Mouse (Mus musculus): Measurements from ENCODE around the gene Zbtb9. TPM values are rescaled to one million over a fixed set of nuclear protein-coding genes. Genes with fewer than 3 reads are reported as not detected.
A peak's percentile ranks its signal among the peaks of the same experiment; 100 is the strongest.
"Not testable (repeated sequence)": the region's sequence is repeated elsewhere in the genome, so short reads cannot be mapped to it uniquely, and the experiment has no call there.

Gene Zbtb9
- polyA plus RNA-seq (2015; fragmentation: Nextera tagmentation; extraction: Ambion mirVana) = 13.8 and 14.8 TPM in 2 replicates

DNA sequence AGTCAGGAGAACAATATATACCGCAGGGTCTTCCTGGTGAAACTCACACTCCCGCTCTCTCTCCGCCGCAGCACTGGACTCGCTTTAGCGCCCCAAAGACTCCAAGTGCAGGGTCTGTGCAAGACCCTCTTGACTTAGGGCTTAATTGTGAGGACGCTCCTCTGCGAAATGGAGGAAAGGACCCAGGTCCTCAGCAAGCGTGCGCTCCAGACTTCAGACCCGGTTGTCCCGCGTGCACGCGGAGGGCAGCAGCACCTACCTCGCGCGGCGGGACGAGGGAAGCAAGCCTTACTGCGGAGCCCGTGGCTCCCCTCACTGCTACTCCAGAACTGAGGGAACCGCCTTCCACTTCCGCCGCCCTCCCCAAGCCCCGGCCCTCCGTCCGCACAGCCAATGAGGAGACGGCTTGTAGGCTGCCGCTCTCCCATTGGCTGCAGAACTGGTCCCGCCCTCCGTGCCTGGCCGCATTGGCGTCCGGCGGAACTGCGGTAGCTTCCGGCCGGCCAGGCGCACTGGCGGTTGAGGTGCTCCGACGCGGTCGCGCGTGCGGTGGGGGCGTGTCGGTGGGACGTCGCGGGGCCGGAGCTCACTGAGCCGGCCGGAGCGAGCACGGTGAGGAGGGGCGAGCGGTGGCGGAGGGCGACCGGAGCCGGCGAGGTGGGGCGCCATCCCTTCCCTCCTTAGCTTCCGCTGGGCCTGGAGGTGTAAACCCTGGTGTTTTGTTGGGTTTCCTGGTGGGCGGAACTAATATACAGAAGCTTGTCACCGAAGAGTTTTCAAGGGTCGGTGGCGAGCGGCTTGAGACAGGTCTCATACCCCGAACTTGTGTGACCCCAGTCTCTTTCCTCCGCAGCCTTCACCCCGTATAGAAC lies at the start of gene Zbtb9:
Gene Zbtb9 (plus strand): TSS at position 465 of the 872 bp plus-strand sequence.
- Histone ChIP-seq H3K36me3 (ENCODE audit: control insufficient read depth, insufficient read depth, low read length) (peaks cover 2% of the 10 kb centered on the region; the same call in 1 of the 2 replicates), H3K4me1 (ENCODE audit: control insufficient read depth, insufficient read depth, low read length) (peaks cover 25% of the 10 kb centered on the region)

DNA sequence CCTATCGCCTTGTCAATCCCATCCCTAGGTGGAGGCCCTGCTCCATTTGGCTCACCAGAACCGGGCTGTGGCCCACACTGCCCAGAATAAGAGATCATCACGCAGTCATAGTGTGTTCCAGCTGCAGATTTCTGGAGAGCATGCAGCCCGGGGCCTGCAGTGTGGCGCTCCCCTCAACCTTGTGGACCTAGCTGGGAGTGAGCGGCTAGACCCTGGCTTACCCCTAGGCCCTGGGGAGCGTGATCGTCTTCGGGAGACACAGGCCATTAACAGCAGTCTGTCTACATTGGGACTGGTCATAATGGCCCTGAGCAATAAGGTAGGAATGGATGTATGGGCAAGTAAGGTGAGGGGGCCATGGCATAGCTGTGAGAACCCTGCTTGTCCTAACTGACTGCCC lies 47.6 kb upstream of the Zbtb9 start:
- H3K4me3 ChIP-seq (ENCODE audit: low read length); H3K27me3 ChIP-seq (replicated peaks; ENCODE audit: control insufficient read depth, insufficient read depth, low read length); H3K9me3 ChIP-seq (ENCODE audit: control insufficient read depth, low read length); H3K9ac ChIP-seq (ENCODE audit: low read depth, low read length); H3K4me2 ChIP-seq (ENCODE audit: low read depth, low read length); H3K36me3 ChIP-seq (ENCODE audit: control insufficient read depth, insufficient read depth, low read length); ATAC-seq; H3K4me1 ChIP-seq (ENCODE audit: control insufficient read depth, insufficient read depth, low read length); H3K27ac ChIP-seq (ENCODE audit: low read length): not testable (repeated sequence)
- 97% methylated on average over 9 of the region's 9 CpGs for WGBS

More for the DNA sequence above, at the start of gene Zbtb9:
- peak; percentile 100 for ATAC-seq
- H3K4me3 ChIP-seq (ENCODE audit: low read length) = peak within 1 kb of the TSS; percentile 90
- H3K27ac ChIP-seq (ENCODE audit: low read length) = peak within 1 kb of the TSS; percentile 86
- no peaks in the 10 kb centered on the region for H3K9me3 ChIP-seq (ENCODE audit: control insufficient read depth, low read length)
- under 1% methylated on average over 75 of the region's 75 CpGs for WGBS
- H3K4me2 ChIP-seq (ENCODE audit: low read depth, low read length) = peak within 1 kb of the TSS; percentile 76
- H3K9ac ChIP-seq (ENCODE audit: low read depth, low read length) = peak within 1 kb of the TSS; percentile 88
- no peaks in the 10 kb centered on the region for H3K27me3 ChIP-seq (replicated peaks; ENCODE audit: control insufficient read depth, insufficient read depth, low read length)

DNA sequence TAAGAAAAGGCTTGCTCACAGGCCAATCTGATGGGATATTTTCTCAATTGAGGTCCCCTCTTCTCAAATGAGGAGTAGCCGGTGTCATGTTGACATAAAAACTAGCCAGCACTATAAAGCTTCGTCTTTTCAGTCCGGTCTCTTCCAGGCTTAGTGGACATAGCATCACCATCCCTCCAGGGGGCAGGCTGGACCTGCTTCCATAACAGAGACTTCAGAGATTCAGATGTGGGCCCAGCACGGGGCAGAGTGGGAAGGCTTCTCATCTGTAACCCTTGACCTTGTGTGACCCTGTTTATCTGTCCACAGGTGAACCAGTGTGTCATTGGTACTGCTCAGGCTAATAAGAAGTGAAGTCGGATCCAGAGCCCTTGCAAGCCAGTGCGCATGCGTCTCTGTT lies 41.2 kb upstream of the Zbtb9 start:
- H3K27me3 ChIP-seq (replicated peaks; ENCODE audit: control insufficient read depth, insufficient read depth, low read length); ATAC-seq; H3K4me2 ChIP-seq (ENCODE audit: low read depth, low read length); H3K9ac ChIP-seq (ENCODE audit: low read depth, low read length); H3K27ac ChIP-seq (ENCODE audit: low read length); H3K9me3 ChIP-seq (ENCODE audit: control insufficient read depth, low read length); H3K4me3 ChIP-seq (ENCODE audit: low read length): not testable (repeated sequence)
- peaks cover 12% of the 10 kb centered on the region; the same call in 1 of the 2 replicates for H3K4me1 ChIP-seq (ENCODE audit: control insufficient read depth, insufficient read depth, low read length)
- H3K36me3 ChIP-seq (ENCODE audit: control insufficient read depth, insufficient read depth, low read length) = peaks cover 14% of the 10 kb centered on the region
- 51% methylated on average over 7 of the region's 7 CpGs for WGBS

DNA sequence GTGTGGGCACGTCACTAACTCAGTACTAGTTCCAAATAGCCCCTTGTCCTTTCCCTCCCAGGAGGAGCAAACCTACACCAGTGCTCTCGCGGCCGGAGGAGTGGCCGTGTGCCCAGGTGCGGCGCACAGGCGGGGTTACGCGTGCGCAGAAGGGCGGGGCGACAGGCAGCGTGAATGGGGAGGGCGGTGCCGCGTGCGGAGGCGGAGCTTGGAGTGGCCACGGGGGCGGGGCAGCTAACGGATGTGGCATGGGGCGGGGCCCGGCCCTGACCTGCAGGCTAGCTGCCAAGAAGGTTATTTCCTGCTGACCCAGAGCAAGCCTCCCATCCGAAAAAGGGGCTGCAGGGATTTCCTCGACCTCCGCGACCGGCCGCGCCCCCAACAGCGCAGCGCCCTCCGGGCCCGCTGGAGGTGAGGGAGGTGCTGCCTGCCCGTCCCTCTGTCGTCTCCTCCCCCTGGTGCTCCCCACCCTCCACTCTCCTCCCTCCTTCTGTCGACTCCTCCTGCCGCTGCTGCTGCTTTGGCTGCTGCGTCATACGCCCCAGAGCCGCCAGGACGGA lies 40.0 kb upstream of the Zbtb9 start, which contains the start of gene Phf1:
Gene Phf1 (plus strand): TSS at position 214 of the 560 bp plus-strand sequence.
- no peaks in the 10 kb centered on the region for H3K9me3 ChIP-seq (ENCODE audit: control insufficient read depth, low read length)
- H3K4me3 ChIP-seq (ENCODE audit: low read length) = peak within 1 kb of the TSS; percentile 76
- peaks cover 15% of the 10 kb centered on the region; the same call in 1 of the 2 replicates for H3K36me3 ChIP-seq (ENCODE audit: control insufficient read depth, insufficient read depth, low read length)
- peak within 1 kb of the TSS; percentile 80 for H3K27ac ChIP-seq (ENCODE audit: low read length)
- peak within 1 kb of the TSS; percentile 77 for H3K9ac ChIP-seq (ENCODE audit: low read depth, low read length)
- H3K27me3 ChIP-seq (replicated peaks; ENCODE audit: control insufficient read depth, insufficient read depth, low read length) = no peaks in the 10 kb centered on the region
- peak; percentile 92 for ATAC-seq
- peak within 1 kb of the TSS; percentile 87 for H3K4me2 ChIP-seq (ENCODE audit: low read depth, low read length)
- H3K4me1 ChIP-seq (ENCODE audit: control insufficient read depth, insufficient read depth, low read length) = peaks cover 19% of the 10 kb centered on the region
- WGBS = under 1% methylated on average over 43 of the region's 43 CpGs

DNA sequence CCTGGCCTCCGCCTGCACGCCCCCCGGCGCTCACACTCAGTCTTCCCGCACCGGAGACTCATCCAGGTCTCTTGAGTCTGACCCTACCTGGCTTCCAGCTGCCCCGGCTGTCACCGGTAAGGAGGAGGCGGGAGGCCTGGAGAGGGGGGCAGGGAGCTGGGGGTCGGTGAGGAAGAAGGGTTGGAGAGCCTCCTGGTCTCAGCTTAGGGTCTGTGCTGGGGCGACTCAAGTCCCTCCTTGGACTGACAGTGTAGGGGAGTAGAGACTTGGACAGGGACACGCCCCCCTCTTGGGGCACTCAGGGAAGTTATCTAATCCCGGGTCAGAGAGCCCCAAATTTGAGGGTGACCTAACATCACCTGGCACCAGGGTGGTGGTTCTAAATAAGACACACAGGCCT lies 39.5 kb upstream of the Zbtb9 start:
- H3K36me3 ChIP-seq (ENCODE audit: control insufficient read depth, insufficient read depth, low read length) = peaks cover 15% of the 10 kb centered on the region; the same call in 1 of the 2 replicates
- ATAC-seq = no peak; the same call in 1 of the 2 replicates
- 7% methylated on average over 13 of the region's 13 CpGs for WGBS
- no peaks in the 10 kb centered on the region for H3K9me3 ChIP-seq (ENCODE audit: control insufficient read depth, low read length)
- no peaks in the 10 kb centered on the region for H3K27me3 ChIP-seq (replicated peaks; ENCODE audit: control insufficient read depth, insufficient read depth, low read length)
- peaks cover 24% of the 10 kb centered on the region for H3K4me1 ChIP-seq (ENCODE audit: control insufficient read depth, insufficient read depth, low read length)
- H3K4me3 ChIP-seq (ENCODE audit: low read length) = peak overlapping the region; percentile 76
- H3K9ac ChIP-seq (ENCODE audit: low read depth, low read length) = peak overlapping the region; percentile 77
- peak overlapping the region; percentile 87 for H3K4me2 ChIP-seq (ENCODE audit: low read depth, low read length)
- peak overlapping the region; percentile 80 for H3K27ac ChIP-seq (ENCODE audit: low read length)

DNA sequence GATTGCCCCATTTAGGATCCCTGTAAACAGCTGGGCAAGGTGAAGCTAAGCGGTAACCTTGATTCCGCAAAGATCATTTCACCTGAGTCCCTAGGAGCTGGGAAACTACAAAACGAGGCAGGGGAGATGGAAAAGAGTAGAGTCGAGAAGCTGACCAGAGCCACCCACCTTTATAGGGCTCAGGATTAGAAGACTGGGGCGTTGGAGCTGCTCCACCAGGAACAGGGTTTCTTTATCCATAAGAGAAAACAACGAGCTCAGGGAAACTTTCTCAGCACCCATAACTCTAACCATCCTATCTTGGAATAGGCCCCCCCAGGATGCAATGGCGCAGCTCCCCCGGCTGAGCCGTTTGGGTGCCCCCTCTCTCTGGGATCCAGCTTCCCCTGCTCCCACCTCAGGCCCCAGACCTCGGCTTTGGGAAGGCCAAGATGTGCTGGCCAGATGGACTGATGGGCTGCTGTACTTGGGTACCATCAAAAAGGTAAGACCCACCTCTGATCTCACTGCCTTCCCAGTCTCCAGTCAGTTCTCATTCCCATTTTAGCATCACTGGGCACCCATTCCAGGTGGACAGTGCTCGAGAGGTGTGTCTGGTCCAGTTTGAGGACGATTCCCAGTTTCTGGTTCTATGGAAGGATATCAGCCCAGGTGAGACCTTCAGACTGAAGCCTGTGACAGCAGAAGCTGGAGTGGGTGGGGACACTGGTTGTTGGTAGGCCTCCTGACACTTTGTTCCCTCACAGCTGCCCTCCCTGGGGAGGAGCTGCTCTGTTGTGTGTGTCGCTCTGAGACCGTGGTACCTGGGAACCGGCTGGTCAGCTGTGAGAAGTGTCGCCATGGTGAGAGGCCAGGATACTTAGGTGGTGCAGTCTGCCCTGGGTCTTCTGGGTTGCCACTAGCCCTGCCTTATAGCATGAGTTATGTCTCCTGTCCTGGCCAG lies 38.8 kb upstream of the Zbtb9 start:
- no peak overlapping the region for H3K27ac ChIP-seq (ENCODE audit: low read length)
- no peaks in the 10 kb centered on the region for H3K9me3 ChIP-seq (ENCODE audit: control insufficient read depth, low read length)
- H3K36me3 ChIP-seq (ENCODE audit: control insufficient read depth, insufficient read depth, low read length) = peaks cover 15% of the 10 kb centered on the region; the same call in 1 of the 2 replicates
- WGBS = 78% methylated on average over 16 of the region's 16 CpGs
- H3K4me3 ChIP-seq (ENCODE audit: low read length) = peak overlapping the region; percentile 76
- H3K4me1 ChIP-seq (ENCODE audit: control insufficient read depth, insufficient read depth, low read length) = peaks cover 26% of the 10 kb centered on the region
- H3K27me3 ChIP-seq (replicated peaks; ENCODE audit: control insufficient read depth, insufficient read depth, low read length) = no peaks in the 10 kb centered on the region
- H3K9ac ChIP-seq (ENCODE audit: low read depth, low read length) = peak overlapping the region; percentile 77
- ATAC-seq = no peak
- H3K4me2 ChIP-seq (ENCODE audit: low read depth, low read length) = peak overlapping the region; percentile 87

DNA sequence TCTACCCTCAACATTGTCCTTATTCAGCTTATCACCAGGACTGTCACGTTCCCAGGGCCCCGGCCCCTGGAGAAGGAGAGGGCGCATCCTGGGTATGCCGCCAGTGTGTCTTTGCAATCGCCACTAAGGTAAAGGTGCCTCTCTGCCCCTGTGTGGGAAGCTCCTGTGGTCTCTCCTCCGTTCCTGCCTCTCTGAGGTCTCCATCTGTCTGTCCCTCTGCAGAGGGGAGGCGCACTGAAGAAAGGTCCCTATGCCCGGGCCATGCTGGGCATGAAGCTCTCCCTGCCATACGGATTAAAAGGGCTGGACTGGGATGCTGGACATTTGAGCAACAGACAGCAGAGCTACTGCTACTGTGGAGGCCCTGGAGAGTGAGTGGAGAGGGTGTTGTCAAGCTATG lies 37.9 kb upstream of the Zbtb9 start:
- ATAC-seq = no peak
- H3K4me2 ChIP-seq (ENCODE audit: low read depth, low read length) = no peak overlapping the region
- H3K9me3 ChIP-seq (ENCODE audit: control insufficient read depth, low read length) = no peaks in the 10 kb centered on the region
- H3K4me1 ChIP-seq (ENCODE audit: control insufficient read depth, insufficient read depth, low read length) = peaks cover 27% of the 10 kb centered on the region
- no peak overlapping the region for H3K4me3 ChIP-seq (ENCODE audit: low read length)
- no peaks in the 10 kb centered on the region for H3K27me3 ChIP-seq (replicated peaks; ENCODE audit: control insufficient read depth, insufficient read depth, low read length)
- H3K36me3 ChIP-seq (ENCODE audit: control insufficient read depth, insufficient read depth, low read length) = peaks cover 15% of the 10 kb centered on the region; the same call in 1 of the 2 replicates
- H3K9ac ChIP-seq (ENCODE audit: low read depth, low read length) = no peak overlapping the region
- H3K27ac ChIP-seq (ENCODE audit: low read length) = no peak overlapping the region
- WGBS = 92% methylated on average over 9 of the region's 9 CpGs

DNA sequence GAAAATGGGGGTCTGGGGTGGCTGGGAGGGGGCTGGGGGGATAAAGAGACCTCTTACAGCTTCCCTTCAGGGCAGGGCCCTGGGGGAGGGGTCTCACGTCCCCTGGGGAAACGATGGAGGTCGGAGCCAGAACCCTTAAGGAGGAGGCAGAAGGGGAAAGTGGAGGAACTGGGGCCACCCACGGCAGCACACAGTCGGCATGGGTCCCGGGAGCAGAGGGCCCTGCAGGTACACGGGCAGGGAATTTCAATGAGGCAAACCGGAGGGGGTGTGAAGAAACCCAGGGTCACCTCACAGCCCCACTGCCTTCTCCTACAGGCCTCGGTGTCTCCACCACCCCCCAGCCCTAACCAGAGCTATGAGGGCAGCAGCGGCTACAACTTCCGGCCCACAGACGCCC lies 36.5 kb upstream of the Zbtb9 start:
- no peak for ATAC-seq
- H3K27ac ChIP-seq (ENCODE audit: low read length) = no peak overlapping the region
- 82% methylated on average over 12 of the region's 12 CpGs for WGBS
- H3K9me3 ChIP-seq (ENCODE audit: control insufficient read depth, low read length) = no peaks in the 10 kb centered on the region
- no peaks in the 10 kb centered on the region for H3K27me3 ChIP-seq (replicated peaks; ENCODE audit: control insufficient read depth, insufficient read depth, low read length)
- H3K4me3 ChIP-seq (ENCODE audit: low read length) = no peak overlapping the region
- no peak overlapping the region for H3K4me2 ChIP-seq (ENCODE audit: low read depth, low read length)
- H3K4me1 ChIP-seq (ENCODE audit: control insufficient read depth, insufficient read depth, low read length) = peaks cover 37% of the 10 kb centered on the region
- peaks cover 15% of the 10 kb centered on the region; the same call in 1 of the 2 replicates for H3K36me3 ChIP-seq (ENCODE audit: control insufficient read depth, insufficient read depth, low read length)
- H3K9ac ChIP-seq (ENCODE audit: low read depth, low read length) = no peak overlapping the region

All from intestine, embryonic 16.5 days (tissue).